Mouse (Mus musculus) neural tube, embryonic 10.5 days (tissue): Measurements from ENCODE around the gene Agbl5.

Experiments
- DNase-seq: peaks from one replicate; pipeline ENCODE4 v3.0.0-alpha.2; 2017; ENCODE audit warnings: low spot score; ENCODE audit errors: extremely low spot score

Gene Agbl5

GRCm38 (mm10) chr5:30919831-30920614 lies 31.5 kb downstream of the Agbl5 start:
- DNase-seq = no peak

- DNase-seq = no peak
Observed at GRCm38 (mm10) chr5:30920621-30921020, 32.1 kb downstream of the Agbl5 start.

GRCm38 (mm10) chr5:30921256-30922033 lies 33.0 kb downstream of the Agbl5 start, which contains the start of gene Khk:
TSS of gene Khk (plus strand) at chr5:30921431.
- peak; percentile 96 for DNase-seq

GRCm38 (mm10) chr5:30922581-30923041 lies 34.1 kb downstream of the Agbl5 start:
- no peak for DNase-seq

- DNase-seq = no peak
Observed at GRCm38 (mm10) chr5:30923119-30923518, 34.6 kb downstream of the Agbl5 start.

- no peak for DNase-seq
Observed at GRCm38 (mm10) chr5:30924614-30925013, 36.1 kb downstream of the Agbl5 start.

GRCm38 (mm10) chr5:30925217-30925616 lies 36.7 kb downstream of the Agbl5 start:
- DNase-seq = no peak

- DNase-seq = no peak
Observed at GRCm38 (mm10) chr5:30926073-30926472, 37.6 kb downstream of the Agbl5 start.

GRCm38 (mm10) chr5:30927945-30928529 lies 39.5 kb downstream of the Agbl5 start:
- no peak for DNase-seq

- DNase-seq = peak; percentile 42
Observed at GRCm38 (mm10) chr5:30930121-30930520, 41.6 kb downstream of the Agbl5 start.

- no peak for DNase-seq
Observed at GRCm38 (mm10) chr5:30930846-30931245, 42.4 kb downstream of the Agbl5 start.

GRCm38 (mm10) chr5:30931378-30931777 lies 42.9 kb downstream of the Agbl5 start:
- DNase-seq = no peak

GRCm38 (mm10) chr5:30933705-30934104 lies 45.2 kb downstream of the Agbl5 start:
- DNase-seq = no peak

GRCm38 (mm10) chr5:30934725-30935461 lies 46.4 kb downstream of the Agbl5 start:
- DNase-seq = no peak

GRCm38 (mm10) chr5:30943004-30943403 lies 54.5 kb downstream of the Agbl5 start:
- DNase-seq = no peak

GRCm38 (mm10) chr5:30944344-30944743 lies 55.9 kb downstream of the Agbl5 start:
- no peak for DNase-seq

GRCm38 (mm10) chr5:30944956-30945781 lies 56.7 kb downstream of the Agbl5 start, which contains the start of gene Cgref1:
TSS of gene Cgref1 (minus strand) at chr5:30945591.
- DNase-seq = peak; percentile 39

- no peak for DNase-seq
Observed at GRCm38 (mm10) chr5:30948620-30949019, 60.1 kb downstream of the Agbl5 start.

- peak; percentile 93 for DNase-seq
Observed at GRCm38 (mm10) chr5:30949654-30950326, 61.3 kb downstream of the Agbl5 start.

GRCm38 (mm10) chr5:30950451-30950850 lies 62.0 kb downstream of the Agbl5 start:
- no peak for DNase-seq
